Mouse (Mus musculus) kidney, adult 9 months (tissue): Measurements from ENCODE around the gene Phldb3.
A peak's percentile ranks its signal among the peaks of the same experiment; 100 is the strongest.

ENCODE experiments used
- DNase-seq: peaks from one replicate; pipeline ENCODE4 v3.0.0; 2022

The Phldb3 gene

DNA sequence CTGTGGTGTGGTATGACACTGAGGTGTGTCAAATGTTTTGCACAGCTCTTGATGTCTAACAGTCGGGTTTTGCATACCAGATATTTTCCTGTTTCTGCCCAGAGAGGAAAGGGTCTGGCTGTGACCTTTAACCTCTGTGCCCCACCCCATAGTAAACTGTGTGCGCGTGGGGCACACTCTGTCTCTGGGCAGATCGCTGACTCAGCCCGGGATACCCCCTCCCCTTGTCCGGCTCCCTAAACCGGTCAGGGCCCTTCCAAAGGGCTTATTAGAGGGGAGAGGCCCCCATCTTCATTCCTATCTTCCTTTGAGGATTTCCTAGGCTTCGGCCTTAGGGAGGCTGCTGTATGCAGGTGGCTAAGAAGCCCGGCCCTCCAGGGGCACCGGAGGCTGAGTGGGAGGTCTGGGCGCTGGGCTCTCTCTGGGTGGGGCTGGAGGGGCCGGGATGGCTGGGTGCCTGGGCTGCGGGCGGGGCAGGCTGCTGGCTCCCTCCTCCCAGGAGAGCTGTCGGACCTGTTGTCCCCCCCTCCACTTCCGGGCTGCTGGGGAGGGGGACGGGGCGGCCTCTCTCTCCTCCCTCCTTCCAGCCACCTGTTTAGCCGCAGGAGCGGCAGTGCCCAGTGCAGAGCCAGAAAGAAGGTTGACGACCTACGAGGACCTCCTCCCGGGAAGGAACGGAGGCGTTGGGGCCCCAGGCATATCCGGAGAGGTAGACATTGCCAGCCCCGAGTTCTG is at the start of gene Phldb3:
Gene Phldb3 (plus strand): TSS at position 620 of the 735 bp plus-strand sequence.
- peak; percentile 72 for DNase-seq

DNA sequence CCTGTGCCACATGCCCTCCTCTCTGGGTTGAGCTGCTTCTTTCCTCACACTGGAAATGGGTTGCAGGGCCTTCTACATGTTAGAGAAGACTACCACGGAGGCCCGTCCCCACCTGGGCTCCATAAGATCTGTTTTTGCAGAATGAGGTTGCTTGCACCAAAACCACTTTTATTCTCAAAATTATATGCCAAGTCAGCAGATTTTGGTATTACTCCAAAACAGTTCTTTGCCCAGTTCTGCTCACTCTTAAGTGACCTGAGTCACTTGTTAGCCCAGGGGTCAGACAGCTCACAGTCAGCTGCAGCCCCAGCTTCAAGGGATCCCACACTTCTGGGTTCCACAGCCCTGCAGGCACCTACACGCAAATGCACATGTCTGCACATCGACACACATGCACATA is 49.1 kb upstream of the Phldb3 start:
- no peak for DNase-seq

DNA sequence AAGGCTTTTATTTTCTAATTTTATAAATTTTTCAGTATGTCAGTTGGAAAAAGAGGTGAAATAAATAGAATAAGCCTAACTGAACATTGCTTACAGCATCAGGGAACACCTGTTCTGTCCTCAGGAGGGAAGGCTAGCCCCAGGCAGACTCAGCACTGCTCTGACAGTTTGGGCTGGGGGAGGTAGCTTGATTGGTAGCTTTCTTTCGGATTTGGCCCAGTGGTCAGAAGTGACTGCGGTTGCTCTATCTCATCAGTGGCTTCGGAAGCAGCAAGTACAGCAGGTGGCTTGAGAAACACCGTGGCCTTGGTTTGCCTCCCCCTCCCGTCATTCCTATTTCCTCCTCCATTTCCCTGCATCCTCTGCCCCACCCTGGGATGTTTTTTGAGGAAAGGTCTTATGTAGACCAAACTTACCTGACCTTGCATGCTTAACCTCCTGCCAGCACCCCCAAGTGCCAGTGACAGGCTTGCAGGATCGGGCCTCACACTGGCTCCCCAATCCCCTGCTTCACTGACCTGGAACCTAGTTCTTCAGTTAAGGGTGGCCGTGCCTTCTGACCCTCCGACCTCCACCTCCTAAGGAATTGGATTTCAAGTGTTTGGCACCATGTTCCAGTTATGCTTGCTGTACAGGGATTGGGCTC is 47.2 kb upstream of the Phldb3 start:
- DNase-seq, result no peak

DNA sequence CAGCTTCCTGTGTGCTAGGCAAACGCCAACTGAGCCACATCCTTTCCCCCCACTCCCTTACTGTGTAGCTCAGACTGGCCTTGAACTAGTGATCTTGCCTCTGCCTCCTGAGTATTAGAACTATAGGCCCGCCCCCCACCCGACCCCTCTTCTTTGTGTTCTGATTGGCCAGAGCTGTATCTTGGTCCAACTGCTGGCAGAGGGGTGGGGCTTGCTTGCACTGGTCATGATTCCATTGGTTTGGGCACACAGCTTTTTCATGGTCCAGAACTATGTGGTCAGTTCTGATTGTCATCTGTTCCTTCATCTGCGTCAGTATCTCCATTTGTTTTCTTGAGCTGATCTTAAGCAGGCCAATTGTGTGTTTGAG is 46.7 kb upstream of the Phldb3 start:
- no peak for DNase-seq

DNA sequence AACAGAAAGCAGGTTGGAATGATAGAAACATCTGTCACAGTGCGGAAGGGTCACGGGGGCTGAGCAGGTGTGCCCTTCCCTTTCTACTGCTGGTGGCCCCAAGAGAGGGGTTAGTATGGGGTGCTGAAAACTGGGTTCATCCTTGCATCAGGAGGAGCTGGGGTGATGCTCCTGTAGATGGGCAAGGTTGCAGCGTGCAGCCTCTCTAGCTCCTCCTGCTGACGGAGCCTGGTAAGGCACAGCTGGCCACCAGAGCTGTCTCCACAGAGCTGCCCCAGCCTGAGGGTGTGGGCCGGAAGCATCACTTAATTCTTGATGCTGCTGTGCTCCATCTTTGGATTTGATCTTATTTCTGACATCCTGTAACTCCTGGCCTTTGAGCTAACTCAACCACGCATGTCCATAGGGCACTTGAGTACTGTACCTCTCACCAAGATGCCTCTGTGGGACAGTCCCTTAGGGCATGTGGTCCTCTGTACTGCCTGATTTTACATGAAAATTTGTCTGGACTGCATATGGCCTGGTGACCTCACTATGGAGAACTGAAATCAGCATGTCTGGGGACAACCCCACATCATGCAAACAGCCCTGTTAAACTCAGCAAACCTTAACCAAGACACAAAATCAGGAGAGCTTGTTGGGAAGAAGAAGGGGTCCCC is 45.8 kb upstream of the Phldb3 start:
- DNase-seq, result peak; percentile 82

DNA sequence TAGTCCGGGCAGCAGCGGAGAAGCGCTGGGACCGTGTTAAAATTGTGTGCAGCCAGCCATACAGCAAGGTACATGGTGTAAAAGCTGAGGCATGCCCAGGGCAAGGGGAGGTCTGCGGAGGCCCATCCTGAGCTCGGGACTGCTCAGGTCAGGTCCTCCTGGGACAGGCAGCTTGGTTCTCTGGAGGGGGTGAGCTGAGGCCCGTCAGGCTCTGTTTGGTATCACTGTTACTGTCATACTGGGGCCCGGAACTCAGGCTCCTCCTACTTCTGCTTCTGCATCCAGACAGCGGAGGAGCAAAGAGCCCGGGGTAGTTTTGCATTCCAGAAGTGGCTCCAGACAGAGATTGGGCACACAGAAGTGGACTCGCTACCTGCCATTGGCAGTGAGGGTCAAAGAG is 44.9 kb upstream of the Phldb3 start:
- DNase-seq, result peak; percentile 67

DNA sequence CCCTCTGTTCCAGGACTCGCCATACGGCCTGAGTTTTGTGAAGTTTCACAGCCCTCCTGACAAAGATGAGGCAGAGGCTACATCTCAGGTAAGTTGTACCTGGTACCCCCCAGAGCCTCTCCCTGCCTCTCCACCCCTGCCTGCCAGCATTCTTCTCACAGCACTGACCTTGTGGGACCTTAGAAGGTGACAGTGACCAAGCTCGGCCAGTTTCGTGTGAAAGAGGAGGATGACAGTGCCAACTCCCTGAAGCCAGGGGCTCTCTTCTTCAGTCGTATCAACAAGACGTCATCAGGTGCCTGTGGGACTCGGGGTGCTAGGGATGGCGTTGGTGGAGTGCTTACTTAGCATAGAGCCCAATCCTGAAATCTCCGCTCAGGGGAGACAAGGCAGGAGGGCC is 44.4 kb upstream of the Phldb3 start:
- DNase-seq, result no peak

DNA sequence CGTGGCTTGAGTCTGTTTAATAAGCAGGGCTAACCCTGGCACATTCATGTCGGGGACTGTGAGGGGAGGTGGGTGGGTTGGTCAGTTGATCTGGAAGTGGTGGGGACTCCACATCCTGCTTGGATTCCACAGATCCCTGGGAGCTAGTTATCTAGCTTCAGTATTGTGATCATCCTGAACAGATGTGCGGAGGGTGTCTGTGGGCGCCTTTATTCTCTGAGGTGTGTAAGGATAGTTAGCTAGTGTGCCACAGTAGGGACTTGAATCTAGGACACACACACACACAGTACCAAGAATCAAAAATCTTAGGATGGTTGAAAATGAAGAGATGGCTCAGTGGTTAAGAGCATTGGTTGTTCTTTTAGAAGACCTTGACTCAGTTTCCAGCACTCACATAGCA is 42.1 kb upstream of the Phldb3 start:
- no peak for DNase-seq

DNA sequence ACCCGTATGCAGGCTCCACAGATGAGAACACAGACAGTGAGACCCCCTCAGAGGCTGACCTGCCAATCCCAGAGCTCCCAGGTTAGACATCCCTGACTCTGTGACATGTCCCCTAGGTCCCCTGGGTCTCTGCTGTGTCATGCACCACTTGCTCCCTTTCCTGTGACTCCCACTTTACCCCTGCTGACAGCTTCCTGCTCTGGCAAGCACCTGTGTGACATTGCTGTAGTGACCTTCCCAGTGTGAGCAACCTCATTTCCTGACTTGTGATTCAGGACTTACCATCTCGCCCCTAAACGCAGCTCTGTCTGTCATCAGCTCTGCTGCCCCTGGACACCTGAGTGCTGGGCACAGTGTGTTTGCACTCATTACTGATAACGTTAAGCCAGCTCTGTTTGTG is 39.5 kb upstream of the Phldb3 start:
- no peak for DNase-seq

DNA sequence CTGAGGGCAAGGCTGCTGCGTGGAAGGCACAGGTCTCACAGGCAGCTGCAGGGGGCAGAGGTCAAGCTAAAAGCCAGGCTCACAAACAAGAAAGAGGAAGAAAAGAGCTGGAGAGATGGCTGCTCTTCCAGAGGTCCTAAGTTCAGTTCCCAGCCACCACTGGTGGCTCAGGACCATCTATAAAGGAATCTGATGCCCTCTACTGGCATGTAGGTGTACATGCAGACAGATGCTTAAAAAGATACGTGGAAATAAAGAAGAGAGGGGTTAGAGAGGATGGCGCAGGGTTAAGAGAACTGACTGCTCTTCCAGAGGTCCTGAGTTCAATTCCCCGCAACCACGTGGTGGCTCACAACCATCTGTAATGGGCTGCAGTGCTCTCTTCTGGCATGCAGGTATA is 38.1 kb upstream of the Phldb3 start:
- DNase-seq, result no peak

DNA sequence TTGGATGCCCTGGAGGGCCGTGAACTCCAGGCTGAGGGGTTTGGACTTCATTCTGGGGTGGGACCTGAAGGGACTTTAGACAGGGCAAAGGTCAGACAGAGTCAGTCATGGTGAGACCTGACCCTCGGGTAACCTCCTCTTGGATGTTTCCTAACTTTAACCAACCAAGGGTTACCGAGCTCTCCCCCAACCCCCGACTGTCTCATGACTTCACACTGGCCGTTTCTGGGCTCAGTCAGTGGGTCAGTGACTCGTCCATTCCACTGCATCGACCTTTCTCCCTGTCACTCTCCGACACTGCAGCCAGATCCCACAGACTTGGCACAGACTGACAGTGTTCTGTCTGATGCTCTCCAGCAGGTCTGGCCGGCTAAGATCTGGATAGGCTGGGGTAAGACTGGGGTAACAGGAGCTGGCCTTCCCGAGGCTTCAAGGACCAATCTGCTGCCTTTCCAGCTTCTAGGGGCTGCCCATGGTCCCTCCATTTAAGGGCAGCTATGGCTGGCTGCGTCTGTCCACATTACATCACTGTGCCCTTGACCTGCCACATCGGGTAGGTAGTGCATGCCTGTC is 36.3 kb upstream of the Phldb3 start:
- peak; percentile 94 for DNase-seq

DNA sequence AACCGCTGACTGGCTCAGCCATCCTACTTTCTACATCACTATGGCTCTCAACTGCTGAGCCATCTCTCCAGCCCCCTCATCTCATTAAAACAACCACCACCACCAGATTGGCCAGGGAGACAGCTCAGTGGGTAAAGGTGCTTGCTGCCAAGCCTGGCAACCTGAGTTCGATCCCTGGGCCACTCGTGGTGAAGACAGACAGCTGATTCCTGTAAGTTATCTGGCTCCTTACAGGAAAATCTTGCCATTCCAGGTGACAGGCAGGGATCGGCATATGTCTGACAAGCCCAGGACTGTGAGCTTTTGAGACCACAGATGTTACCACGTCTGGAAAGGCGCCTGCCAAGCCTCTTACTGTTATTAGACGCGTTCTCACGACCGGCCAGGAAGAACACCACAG is 32.8 kb upstream of the Phldb3 start:
- no peak for DNase-seq

DNA sequence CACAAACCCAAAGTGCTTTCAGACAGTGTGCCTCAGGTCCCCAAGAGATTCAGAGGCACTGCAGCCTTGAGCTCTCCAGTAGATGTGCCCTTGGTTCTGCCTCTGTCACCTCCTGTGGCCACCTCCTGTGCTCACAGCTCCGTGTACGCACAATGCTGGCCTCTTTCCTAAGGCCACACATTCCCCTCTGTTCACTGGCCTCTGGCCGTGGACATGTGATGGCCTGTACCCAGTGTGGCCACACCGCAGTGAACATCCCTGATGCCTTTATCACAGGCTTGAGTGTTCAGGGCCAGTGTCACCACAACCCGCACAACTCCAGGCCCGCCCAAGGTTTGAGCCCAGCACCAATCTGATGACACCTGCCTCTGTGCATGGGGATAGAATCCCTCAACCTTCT is 25.7 kb upstream of the Phldb3 start:
- DNase-seq, result no peak

DNA sequence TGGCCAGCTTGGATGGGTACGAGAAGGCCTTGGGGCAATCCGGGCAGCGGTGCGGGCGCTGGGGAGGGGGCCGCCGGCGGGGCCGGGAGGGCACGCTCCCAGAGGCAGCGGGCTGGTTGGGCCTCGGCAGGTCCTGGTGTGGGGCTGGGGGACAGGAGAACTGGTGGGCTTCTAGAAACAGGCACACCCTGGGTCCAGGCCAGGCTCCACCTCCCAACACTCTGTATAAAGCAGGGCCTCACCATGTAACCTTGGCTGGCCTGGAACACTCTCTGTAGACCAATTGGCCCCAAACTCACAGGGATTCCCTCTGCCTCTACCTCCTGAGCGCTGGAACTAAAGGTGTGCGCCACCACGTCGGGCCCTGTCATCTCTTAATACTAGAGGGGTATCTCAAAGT is 24.6 kb upstream of the Phldb3 start:
- DNase-seq, result no peak

DNA sequence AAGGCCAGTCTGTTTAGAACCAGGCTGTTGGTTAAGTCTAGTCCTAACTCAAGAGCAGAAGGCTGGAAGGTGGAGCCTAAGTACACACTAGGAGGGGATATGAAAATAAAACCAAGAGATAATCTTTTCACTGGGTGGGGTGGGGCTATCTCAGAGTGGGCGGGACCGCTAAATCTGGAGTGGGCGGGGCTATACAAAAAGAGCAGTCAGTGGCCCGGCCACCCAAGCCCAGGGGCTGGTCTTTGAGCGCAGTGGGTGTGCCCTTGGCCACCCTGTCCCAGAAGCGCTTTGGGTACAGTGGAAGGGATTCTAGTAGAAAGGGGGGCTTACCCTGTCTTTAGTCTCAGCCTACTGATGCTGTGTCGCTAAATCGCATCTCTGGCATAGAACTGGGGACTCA is 23.7 kb upstream of the Phldb3 start:
- DNase-seq, result no peak

DNA sequence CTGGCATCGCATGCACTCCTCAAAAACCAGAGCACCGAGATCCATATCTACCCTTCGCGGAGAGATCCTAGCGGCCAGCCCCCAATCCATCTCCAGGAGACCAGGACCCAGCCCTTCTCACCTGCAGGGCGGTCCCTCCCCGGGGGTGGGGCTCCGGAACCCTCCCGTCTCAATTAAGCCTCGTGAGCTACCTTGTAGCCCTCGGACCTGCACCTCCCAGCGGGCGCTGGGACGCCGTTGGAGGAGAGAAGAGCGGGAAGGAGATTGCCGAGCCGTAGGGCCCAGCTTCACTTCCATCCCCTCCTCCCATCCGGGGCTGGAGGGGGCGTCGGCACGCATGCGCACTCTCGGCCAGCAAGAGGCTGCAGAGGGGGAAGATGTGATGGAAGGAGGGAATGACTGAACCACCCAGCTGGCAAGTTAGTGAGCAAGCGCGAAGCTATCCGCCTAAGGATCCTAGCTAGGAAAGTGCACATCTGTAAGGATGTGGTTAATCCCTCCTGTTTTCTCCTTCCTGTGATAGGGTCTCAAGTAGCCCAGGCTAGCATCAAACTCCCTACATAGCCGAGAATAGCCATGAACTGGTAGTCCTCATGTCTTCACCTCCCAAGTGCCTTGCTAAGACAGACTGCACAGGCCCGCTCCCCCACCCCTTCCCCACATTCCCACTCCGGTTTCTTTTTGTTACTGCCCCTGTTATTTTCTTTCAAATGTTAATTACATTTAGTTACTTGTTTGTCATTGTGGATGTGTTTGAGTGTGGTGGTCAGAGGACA is 23.0 kb upstream of the Phldb3 start, which contains the start of the genes Ethe1 and Zfp575:
Gene Ethe1 (plus strand): TSS at position 214 of the 776 bp plus-strand sequence.
Gene Zfp575 (minus strand): TSS at position 312 of the 776 bp plus-strand sequence.
- no peak for DNase-seq

DNA sequence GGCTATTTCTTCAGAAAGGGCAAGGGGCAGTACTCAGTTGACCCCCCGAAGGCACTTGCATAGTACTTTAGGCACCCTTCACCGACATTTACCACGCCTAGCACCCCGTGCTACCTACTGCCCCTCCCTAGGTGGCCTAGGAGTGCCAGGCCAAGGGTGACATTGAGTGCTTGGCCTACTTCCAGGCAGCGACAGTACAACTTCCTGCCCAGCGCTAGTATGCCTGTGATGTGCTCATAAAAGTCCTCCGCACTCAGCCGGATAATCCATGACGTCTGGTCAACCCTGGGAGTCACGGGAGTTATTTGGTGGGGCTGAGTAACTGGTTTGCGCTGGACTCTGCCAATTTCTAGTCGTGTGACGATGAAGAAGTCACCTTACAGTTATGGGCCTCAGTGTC is 22.2 kb upstream of the Phldb3 start:
- peak; percentile 95 for DNase-seq

DNA sequence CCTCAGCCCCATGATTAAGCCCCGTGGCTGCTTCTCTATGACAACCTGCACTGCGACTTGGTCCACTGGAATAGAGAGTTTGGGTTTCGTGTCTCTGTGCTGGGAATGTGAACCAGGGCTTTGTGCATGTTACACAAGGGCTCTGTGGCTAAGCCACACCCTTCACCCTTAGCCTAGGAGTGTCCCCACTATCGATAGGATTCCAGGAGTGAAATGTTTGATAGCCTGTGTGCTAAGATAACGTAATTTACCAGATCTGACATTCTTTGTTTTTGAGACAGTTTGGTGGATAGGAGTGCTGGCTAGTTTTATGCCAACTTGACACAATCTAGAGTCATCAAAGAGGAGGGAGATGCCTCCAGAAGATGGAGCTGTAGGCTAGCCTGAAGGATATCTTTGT is 18.8 kb upstream of the Phldb3 start:
- no peak for DNase-seq

DNA sequence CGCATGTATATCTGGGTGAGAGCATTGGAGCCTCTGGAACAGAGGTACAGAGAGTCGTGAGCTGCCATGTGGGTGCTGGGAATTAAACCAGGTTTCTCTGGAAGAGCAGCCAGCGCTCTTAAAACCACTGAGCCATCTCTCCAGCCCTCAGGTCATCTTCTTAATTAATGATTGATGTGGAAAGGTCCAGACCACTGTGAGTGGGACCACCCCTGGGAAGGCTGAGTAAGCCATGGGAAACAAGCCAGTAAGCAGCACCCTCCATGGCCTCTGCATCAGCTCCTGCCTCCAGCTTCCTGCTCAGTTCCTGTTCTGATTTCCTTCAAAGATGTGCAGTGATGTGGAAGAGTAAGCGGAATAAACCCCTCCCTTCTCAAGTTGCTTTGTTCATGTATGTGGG is 18.4 kb upstream of the Phldb3 start:
- DNase-seq, result no peak

DNA sequence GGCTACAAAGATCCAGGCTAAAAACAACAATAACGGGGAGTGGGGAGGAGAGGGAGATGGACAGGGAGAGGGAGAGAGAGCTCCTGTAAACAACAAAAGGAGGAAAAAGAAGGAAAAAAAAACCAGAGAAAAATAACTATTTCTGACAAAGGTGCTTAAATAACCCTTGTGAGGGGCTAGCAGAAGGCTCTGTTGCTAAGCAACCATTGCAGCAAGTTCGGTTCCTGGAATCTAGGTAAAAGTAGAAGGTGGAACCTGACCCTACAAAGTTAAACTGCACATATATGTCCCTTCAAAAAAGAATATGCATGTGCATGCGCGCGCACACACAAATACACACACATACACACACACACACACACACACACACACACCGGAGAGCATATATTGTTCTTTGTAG is 17.8 kb upstream of the Phldb3 start:
- no peak for DNase-seq

DNA sequence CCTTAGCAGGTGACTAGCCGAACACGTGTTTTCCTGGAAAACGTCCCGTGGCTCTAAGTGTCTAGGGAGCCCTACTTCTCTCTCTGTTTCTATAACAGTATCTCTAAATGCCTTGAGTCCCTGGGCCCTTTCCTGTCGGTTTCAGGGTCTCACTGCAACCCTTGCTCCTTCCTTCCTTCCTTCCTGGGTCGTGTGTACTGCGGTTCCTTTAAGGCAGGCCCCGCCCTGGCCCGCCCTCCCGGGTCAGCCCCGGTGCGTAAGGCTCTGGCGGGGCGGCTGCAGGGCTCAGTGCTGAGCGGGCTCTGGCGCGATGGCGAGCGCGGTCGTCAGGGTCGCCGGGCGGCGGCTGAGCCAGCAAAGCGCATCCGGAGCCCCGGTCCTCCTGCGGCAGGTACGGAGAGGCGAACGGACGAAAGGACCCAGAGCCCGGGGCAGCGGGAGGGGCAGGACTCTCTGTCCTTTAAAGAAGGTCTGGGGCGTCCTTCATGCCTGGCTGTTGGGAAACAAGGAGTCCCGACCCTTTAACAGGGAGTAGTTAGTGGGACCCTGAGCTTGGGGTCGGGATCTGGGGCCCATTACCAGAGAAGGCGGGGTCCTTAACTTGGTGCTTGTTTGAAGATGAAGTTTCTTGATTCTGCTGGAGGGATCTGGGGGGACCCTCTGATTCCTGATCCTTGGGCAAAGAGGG is 16.8 kb upstream of the Phldb3 start:
- peak; percentile 84 for DNase-seq

DNA sequence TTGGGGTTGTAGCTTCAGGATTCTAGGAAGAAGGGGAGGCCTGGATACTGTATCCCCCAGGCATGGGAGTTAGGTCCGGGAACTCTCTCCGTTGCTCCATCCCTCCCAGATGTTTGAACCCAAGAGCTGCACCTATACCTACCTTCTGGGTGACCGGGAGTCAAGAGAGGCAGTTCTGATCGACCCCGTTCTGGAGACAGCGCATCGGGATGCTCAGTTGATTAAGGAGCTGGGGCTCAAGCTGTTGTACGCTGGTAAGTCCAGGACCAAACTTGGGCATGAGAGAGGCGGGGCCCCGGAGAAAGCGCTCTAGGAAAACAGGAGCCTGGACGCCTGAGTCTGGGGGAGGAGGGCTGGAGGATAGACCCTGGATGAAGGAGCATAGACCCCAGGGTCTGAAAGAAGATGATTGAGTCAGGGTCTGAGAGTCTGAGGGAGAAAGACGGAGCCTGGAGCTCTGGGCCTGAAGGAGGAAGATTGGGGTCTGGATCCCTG is 16.2 kb upstream of the Phldb3 start:
- DNase-seq, result no peak
